Mouse (Mus musculus) midbrain, embryonic 15.5 days (tissue): Measurements from ENCODE around the gene Olfr844. TPM values are rescaled to one million over a fixed set of nuclear protein-coding genes. Genes with fewer than 3 reads are reported as not detected.

Source experiments
- ATAC-seq: fragments of 200-750 bp; cut with Nextera tagmentation; replicated peaks from 2 replicates; pipeline ENCODE4 v1.8.0; 2017; ENCODE audit warnings: moderate TSS enrichment
- H3K27ac ChIP-seq: fragments of 300-500 bp; sonication (generic); 2 replicates; pipeline ENCODE4 v1.5.1; 2015; ENCODE audit warnings: mild to moderate bottlenecking, inconsistent platforms
- H3K27me3 ChIP-seq: fragments of 300-500 bp; sonication (generic); replicated peaks from 2 replicates; pipeline ENCODE4 v1.6.1; 2015; ENCODE audit warnings: inconsistent platforms
- H3K36me3 ChIP-seq: fragments of 300-500 bp; sonication (generic); replicated peaks from 2 replicates; pipeline ENCODE4 v1.6.1; 2015; ENCODE audit warnings: inconsistent platforms
- H3K4me1 ChIP-seq: fragments of 300-500 bp; sonication (generic); 2 replicates; pipeline ENCODE4 v1.6.1; 2015; ENCODE audit warnings: inconsistent platforms
- H3K4me2 ChIP-seq: fragments of 300-500 bp; sonication (generic); 2 replicates; pipeline ENCODE4 v1.6.1; 2015; ENCODE audit warnings: inconsistent platforms, mild to moderate bottlenecking, moderate library complexity
- H3K4me3 ChIP-seq: fragments of 300-500 bp; sonication (generic); 2 replicates; pipeline ENCODE4 v1.5.1; 2015; ENCODE audit warnings: mild to moderate bottlenecking, inconsistent platforms
- H3K9ac ChIP-seq: fragments of 300-500 bp; sonication (generic); 2 replicates; pipeline ENCODE4 v1.6.1; 2015; ENCODE audit warnings: mild to moderate bottlenecking, inconsistent platforms
- H3K9me3 ChIP-seq: fragments of 300-500 bp; sonication (generic); 2 replicates; pipeline ENCODE4 v1.6.1; 2016; ENCODE audit warnings: inconsistent platforms
- WGBS: fragments of 180-500 bp; shearing (Covaris S2); methylation state at CpG from one replicate; pipeline ENCODE4 v1.1.7; 2015; ENCODE audit warnings: mixed read lengths; 5-methylcytosine and 5-hydroxymethylcytosine counted together
- polyA plus RNA-seq: library from polyadenylated mRNA; unstranded; fragments of >200 nt; fragmentation: Nextera tagmentation; extraction: Ambion mirVana; gene quantifications from 2 replicates; pipeline ENCODE4 v1.2.1, GENCODE M21; 2015

Gene Olfr844
- polyA plus RNA-seq, result not detected in 2 replicates

- H3K27ac ChIP-seq, result no peak within 1 kb of the TSS
- H3K9me3 ChIP-seq, result peaks cover 7% of the 10 kb centered on the region
- no peaks in the 10 kb centered on the region for H3K4me1 ChIP-seq
- no peaks in the 10 kb centered on the region for H3K36me3 ChIP-seq
- H3K9ac ChIP-seq, result no peak within 1 kb of the TSS
- ATAC-seq, result no peak
- H3K4me3 ChIP-seq, result no peak within 1 kb of the TSS
- no peaks in the 10 kb centered on the region for H3K27me3 ChIP-seq
- H3K4me2 ChIP-seq, result no peak within 1 kb of the TSS
These were observed at the start of gene Olfr844 for GRCm38 (mm10) chr9:19316047-19316446. Olfr844 (plus strand) TSS chr9:19316347.

- Histone ChIP-seq H3K4me1 (no peaks in the 10 kb centered on the region), H3K4me2 (no peak within 1 kb of the TSS), H3K9ac (no peak within 1 kb of the TSS), H3K36me3 (no peaks in the 10 kb centered on the region), H3K4me3 (no peak within 1 kb of the TSS), H3K27ac (no peak within 1 kb of the TSS), H3K9me3 (peaks cover 8% of the 10 kb centered on the region; the same call in 1 of the 2 replicates), H3K27me3 (no peaks in the 10 kb centered on the region)
- ATAC-seq, result no peak
- WGBS, result 78% methylated on average over 1 of the region's 1 CpGs
These were observed 20.0 kb downstream of the Olfr844 start, which contains the start of gene Olfr845 for GRCm38 (mm10) chr9:19336157-19336556. Olfr845 (plus strand) TSS chr9:19336457.

- Histone ChIP-seq H3K27ac (no peak within 1 kb of the TSS), H3K36me3 (no peaks in the 10 kb centered on the region), H3K4me1 (no peaks in the 10 kb centered on the region), H3K4me3 (no peak within 1 kb of the TSS), H3K9ac (no peak within 1 kb of the TSS), H3K4me2 (no peak within 1 kb of the TSS), H3K9me3 (peaks cover 9% of the 10 kb centered on the region), H3K27me3 (no peaks in the 10 kb centered on the region)
- no peak for ATAC-seq
- WGBS, result 54% methylated on average over 1 of the region's 1 CpGs
These were observed 47.8 kb downstream of the Olfr844 start, which contains the start of gene Olfr846 for GRCm38 (mm10) chr9:19363905-19364304. Olfr846 (minus strand) TSS chr9:19364005.

Other genes with a start within 250 kb of the Olfr844 start
- not detected in 2 replicates for gene Olfr836, start 196.0 kb upstream of the Olfr844 start, polyA plus RNA-seq
- not detected in 2 replicates for gene Olfr837, start 180.0 kb upstream of the Olfr844 start, polyA plus RNA-seq
- gene Olfr839-ps1, start 139.0 kb upstream of the Olfr844 start, polyA plus RNA-seq, result not detected in 2 replicates
- not detected in 2 replicates for gene Olfr843, start 64.4 kb upstream of the Olfr844 start, polyA plus RNA-seq
- not detected in 2 replicates for gene Olfr845, start 20.1 kb downstream of the Olfr844 start, polyA plus RNA-seq
- not detected in 2 replicates for gene Olfr846, start 47.7 kb downstream of the Olfr844 start, polyA plus RNA-seq
- not detected in 2 replicates for gene Olfr847, start 62.3 kb downstream of the Olfr844 start, polyA plus RNA-seq
- gene Olfr849, start 123.9 kb downstream of the Olfr844 start, polyA plus RNA-seq, result not detected in 2 replicates
- gene Olfr850, start 161.9 kb downstream of the Olfr844 start, polyA plus RNA-seq, result not detected in 2 replicates
- not detected in 2 replicates for gene Olfr851, start 176.9 kb downstream of the Olfr844 start, polyA plus RNA-seq
- gene Olfr853, start 224.7 kb downstream of the Olfr844 start, polyA plus RNA-seq, result not detected in 2 replicates